Mouse (Mus musculus): ENCODE results near the gene Mllt10.

Mllt10 gene

GRCm38 (mm10) chr2:18055016-18055928, at the start of gene Mllt10:
Mllt10 (plus strand) TSS chr2:18055237.
- DNase-seq (ENCODE audit: low spot score) = no peak

GRCm38 (mm10) chr2:18011226-18011625, 43.8 kb upstream of the Mllt10 start:
- no peak for DNase-seq (ENCODE audit: low spot score)

GRCm38 (mm10) chr2:18012866-18013265, 42.2 kb upstream of the Mllt10 start:
- no peak for DNase-seq (ENCODE audit: low spot score)

- no peak for DNase-seq (ENCODE audit: low spot score)
Observed at GRCm38 (mm10) chr2:18015581-18015980, 39.5 kb upstream of the Mllt10 start.

GRCm38 (mm10) chr2:18016639-18017038, 38.4 kb upstream of the Mllt10 start:
- no peak for DNase-seq (ENCODE audit: low spot score)

- no peak for DNase-seq (ENCODE audit: low spot score)
Observed at GRCm38 (mm10) chr2:18017321-18017720, 37.7 kb upstream of the Mllt10 start.

- DNase-seq (ENCODE audit: low spot score) = no peak
Observed at GRCm38 (mm10) chr2:18019122-18019521, 35.9 kb upstream of the Mllt10 start.

- no peak for DNase-seq (ENCODE audit: low spot score)
Observed at GRCm38 (mm10) chr2:18022886-18023285, 32.2 kb upstream of the Mllt10 start.

- DNase-seq (ENCODE audit: low spot score) = no peak
Observed at GRCm38 (mm10) chr2:18025116-18025515, 29.9 kb upstream of the Mllt10 start.

GRCm38 (mm10) chr2:18025781-18026115, 29.3 kb upstream of the Mllt10 start:
- DNase-seq (ENCODE audit: low spot score) = no peak

GRCm38 (mm10) chr2:18026116-18026947, 28.7 kb upstream of the Mllt10 start:
- DNase-seq (ENCODE audit: low spot score) = peak; percentile 54

- peak; percentile 95 for DNase-seq (ENCODE audit: low spot score)
Observed at GRCm38 (mm10) chr2:18027448-18028139, 27.4 kb upstream of the Mllt10 start.

GRCm38 (mm10) chr2:18028140-18029021, 26.7 kb upstream of the Mllt10 start:
- DNase-seq (ENCODE audit: low spot score) = peak; percentile 86

- no peak for DNase-seq (ENCODE audit: low spot score)
Observed at GRCm38 (mm10) chr2:18029656-18030055, 25.4 kb upstream of the Mllt10 start.

- DNase-seq (ENCODE audit: low spot score) = no peak
Observed at GRCm38 (mm10) chr2:18030581-18030980, 24.5 kb upstream of the Mllt10 start.

GRCm38 (mm10) chr2:18031271-18031821, 23.7 kb upstream of the Mllt10 start:
- no peak for DNase-seq (ENCODE audit: low spot score)

- DNase-seq (ENCODE audit: low spot score) = peak; percentile 60
Observed at GRCm38 (mm10) chr2:18031831-18032537, 23.1 kb upstream of the Mllt10 start.

- DNase-seq (ENCODE audit: low spot score) = no peak
Observed at GRCm38 (mm10) chr2:18032538-18032895, 22.5 kb upstream of the Mllt10 start.

GRCm38 (mm10) chr2:18033166-18034108, 21.6 kb upstream of the Mllt10 start:
- no peak for DNase-seq (ENCODE audit: low spot score)
